Mouse (Mus musculus): ENCODE measurements around the gene Setdb1.
A peak's percentile ranks its signal among the peaks of the same experiment; 100 is the strongest.

Setdb1 gene

DNA sequence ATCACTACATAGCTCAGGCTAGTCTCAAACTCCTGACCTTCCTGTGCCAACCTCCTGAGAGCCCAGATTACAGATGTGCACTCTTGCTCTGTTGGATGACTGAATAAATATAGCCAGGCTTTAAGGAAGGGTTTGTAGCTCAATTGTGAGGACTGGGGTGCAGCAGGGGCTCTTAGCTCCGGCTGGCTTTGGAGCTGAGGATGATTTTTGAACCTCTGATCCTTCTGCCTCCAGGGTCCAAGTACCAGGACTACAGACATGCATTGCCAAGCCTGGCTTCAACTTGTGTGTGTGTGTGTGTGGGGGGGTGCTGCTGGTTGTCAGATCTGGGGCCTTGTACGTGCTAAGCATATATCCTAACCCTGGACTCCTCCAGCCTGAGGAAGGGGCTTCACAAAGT is 64.1 kb downstream of the Setdb1 start:
- DNase-seq (ENCODE audit: low spot score in 2 of 2): no peak

DNA sequence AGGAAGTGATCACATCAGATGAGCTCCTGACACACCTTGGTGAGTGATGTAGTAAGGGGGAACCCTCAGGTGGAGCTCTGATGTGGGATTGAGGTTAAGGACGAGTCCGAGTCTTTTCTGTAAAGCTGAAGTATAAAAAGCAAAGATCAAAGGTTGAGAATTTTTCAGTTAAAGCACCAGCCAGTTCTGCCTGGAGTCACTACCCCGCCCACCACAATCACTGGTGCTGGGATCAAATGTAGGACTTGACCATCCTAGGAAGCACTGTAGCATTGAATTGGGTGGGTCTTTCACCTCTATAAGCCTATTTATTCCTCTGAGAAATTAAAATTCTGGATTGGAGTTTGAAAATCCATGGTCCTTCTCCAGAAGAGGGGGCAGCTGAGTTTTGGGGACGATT is 66.0 kb downstream of the Setdb1 start:
- no peak for DNase-seq (ENCODE audit: low spot score in 2 of 2)

GRCm38 (mm10) chr3:95290156-95290555 is 66.8 kb downstream of the Setdb1 start:
- DNase-seq (ENCODE audit: low spot score in 2 of 2): no peak

- DNase-seq (ENCODE audit: low spot score in 2 of 2): no peak
Measured at GRCm38 (mm10) chr3:95289419-95289818, 67.6 kb downstream of the Setdb1 start.

DNA sequence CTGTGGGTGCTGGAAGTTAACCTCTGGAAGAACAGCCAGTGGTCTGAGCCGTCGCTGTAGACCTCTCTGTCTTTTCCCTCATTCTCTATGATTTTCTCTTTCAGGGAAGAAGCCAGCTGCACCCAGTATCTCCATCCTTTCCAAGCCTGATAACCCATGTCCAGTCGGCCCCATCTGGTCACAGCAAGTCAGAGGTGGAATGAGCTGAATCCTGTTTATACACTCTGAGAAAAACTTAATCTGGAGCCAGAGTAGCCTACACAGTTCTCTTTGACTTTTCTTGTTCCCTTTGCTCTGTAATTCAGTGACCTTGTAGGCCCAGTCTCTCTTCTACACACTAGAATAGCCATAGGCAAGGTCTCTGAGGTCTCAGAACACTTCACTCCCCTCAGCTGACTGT is 69.5 kb downstream of the Setdb1 start:
- DNase-seq (ENCODE audit: low spot score in 2 of 2): no peak

- DNase-seq (ENCODE audit: low spot score in 2 of 2): no peak
Measured at GRCm38 (mm10) chr3:95286510-95286909, 70.5 kb downstream of the Setdb1 start.

DNA sequence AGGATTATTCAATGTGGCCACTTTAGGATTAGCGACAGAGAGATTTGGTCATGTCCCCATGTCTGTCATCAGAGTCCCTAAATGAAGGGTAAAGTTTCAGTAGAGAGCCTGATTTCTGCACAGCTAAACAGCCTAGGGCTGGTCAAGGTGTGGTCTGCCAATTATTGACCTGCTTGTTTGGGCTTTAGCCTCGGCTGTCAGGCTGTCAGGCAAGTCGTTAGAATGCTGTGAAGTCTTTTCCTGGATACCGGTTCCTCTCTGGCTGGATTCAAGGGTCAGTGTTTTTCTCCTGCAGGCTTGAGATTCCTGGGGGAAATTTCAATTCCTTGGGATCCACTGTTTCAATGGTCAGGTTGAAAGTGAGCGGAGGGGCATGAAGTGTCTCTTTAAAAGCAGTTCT is 71.0 kb downstream of the Setdb1 start:
- no peak for DNase-seq (ENCODE audit: low spot score in 2 of 2)

GRCm38 (mm10) chr3:95285390-95285789 is 71.6 kb downstream of the Setdb1 start:
- no peak for DNase-seq (ENCODE audit: low spot score in 2 of 2)

DNA sequence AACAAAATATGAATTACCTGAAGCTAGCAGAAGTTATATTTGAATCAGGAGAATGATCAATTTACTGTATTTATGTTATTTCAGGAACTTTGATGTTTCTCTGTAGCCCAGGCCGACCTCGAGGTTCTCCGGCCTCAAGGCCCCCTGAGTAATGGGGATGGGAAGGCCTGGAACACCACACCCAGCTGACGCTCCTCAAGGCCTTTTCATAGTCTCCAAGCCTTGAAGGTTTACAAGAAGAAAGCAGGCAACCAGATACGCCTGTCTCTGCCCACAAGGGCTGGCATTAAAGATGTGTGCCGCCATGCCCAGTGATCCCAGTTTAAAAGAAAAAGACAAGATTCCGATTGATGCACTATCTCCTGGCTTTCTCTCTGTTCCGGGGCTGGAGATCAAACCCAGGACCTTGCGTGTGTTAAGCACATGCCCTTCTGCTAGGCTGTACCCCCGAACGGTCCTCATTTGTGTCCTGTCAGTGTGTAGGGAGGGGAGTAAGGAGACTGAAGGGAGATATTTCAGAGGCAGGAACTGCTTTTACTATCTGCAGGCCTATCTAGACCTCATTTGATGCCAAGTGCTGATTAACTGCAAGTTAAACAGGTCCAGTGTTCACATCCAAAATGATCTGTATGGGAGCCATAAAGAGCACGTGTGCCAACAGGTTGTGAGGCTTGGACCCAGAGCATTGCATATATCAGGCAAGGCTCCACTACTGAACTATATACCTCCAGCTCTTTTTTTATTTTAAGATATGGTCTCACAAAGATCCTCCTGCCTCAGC is 72.3 kb downstream of the Setdb1 start:
- no peak for DNase-seq (ENCODE audit: low spot score in 2 of 2)

- no peak for DNase-seq (ENCODE audit: low spot score in 2 of 2)
Measured at GRCm38 (mm10) chr3:95284062-95284461, 72.9 kb downstream of the Setdb1 start.

- no peak for DNase-seq (ENCODE audit: low spot score in 2 of 2)
Measured at GRCm38 (mm10) chr3:95283589-95283941, 73.4 kb downstream of the Setdb1 start.

DNA sequence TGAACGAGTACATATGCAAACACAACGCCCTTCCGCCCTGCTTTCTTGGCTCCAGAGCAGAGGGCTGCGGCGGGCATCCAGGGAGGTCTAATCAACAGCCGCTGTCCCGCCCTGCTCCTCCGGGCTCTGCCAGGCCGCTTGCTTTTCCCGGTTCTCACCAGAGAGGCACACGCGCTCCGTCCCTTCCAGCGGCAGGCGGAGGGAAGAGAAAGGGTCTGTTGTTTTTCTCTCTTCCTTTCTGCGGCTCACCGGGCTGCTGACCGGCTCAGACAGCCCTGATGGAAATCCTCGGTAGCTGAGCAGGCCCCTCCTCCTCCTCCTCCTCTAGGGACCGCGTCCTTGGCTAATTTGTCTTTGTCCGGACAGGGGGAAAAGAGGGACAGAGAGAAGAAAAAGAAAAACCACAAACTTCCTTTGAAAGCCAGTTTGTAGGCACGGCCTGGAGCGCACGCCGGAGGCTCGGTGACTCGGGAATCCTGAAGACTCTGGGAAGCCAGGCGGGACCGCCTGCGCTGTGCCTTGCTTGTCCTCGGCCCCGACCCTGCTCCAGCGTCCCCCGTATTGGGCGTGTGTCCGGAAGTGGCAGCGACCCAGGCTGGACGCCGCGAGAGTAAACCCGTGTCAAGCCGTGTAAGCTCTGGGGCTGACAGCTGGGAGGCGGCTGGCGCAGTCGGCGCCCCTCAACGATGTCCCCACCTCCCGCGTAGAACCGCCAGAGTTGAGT is 74.0 kb downstream of the Setdb1 start:
- DNase-seq (ENCODE audit: low spot score in 2 of 2): peak; percentile 47 to 64

DNA sequence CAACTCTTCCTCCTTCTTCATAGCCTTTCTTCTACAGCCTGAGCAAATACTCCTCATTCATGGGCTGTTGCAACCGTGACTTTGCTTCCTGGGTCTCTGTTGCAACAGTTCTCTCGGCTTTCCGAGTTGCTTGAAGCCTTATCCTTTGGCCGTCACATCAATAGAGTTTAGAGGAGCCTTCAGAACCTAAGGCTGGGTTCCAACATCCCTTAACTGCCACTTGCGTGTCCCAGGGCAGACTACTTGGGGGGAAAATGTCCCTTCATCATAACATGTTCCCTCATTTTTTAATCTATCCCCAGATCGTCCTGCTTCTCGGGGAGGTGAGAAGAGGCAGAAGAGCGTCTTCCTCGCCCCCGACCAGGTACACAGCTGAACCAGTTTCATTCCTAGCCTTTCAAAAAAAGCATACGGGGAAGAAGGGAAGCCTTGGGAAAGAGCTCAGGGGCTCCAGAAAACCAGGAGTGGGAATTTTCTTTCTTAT is 74.6 kb downstream of the Setdb1 start:
- DNase-seq (ENCODE audit: low spot score in 2 of 2): no peak

- peak; percentile 95 to 98 for DNase-seq (ENCODE audit: low spot score in 2 of 2)
Measured at GRCm38 (mm10) chr3:95281216-95282126, 75.5 kb downstream of the Setdb1 start, which contains the start of the genes Mindy1 and Prune1. Gene Mindy1, plus strand, starts transcription at chr3:95281345. Gene Prune1, minus strand, starts transcription at chr3:95282076.

DNA sequence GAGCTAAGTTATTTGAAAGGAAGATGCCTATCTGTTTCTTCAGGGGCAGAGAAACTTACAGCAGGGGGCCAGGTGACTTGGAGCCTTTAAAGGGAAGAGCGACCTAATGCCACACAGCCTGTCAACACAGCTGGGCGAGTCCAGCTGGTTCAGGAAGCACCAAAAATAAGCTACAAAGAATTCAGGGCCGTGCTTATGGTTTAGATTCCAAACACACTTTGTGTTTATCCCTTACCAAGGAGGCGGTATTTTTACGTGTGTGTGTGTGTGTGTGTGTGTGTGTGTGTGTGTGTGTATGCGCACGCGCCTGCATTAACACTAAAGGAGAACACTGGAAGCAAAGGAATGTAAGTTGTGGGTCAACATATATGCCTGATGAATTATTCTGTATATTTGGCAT is 76.3 kb downstream of the Setdb1 start:
- no peak for DNase-seq (ENCODE audit: low spot score in 2 of 2)

GRCm38 (mm10) chr3:95277149-95277551 is 79.9 kb downstream of the Setdb1 start:
- DNase-seq (ENCODE audit: low spot score in 2 of 2): no peak

GRCm38 (mm10) chr3:95276428-95276934 is 80.5 kb downstream of the Setdb1 start:
- DNase-seq (ENCODE audit: low spot score in 2 of 2): no peak

DNA sequence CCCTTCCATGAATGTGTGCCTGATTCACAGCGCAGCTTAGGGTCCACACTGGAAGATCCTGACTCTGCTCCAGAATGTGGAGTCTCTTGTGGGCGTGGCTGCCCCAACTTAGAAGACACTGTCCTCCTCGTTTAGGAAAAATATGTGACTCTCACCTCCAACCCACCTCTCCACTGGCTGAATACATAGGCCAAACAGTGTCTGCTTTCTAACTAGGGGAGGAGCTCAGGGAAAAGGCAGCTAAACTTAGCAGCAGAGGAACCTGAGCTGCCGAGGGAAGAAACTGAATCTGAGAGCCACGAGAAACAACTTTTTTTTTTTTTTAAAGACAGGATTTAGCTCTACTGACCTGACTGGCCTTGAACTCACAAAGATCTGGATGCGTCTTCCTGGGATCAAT is 81.8 kb downstream of the Setdb1 start:
- no peak for DNase-seq (ENCODE audit: low spot score in 2 of 2)

- DNase-seq (ENCODE audit: low spot score in 2 of 2): no peak
Measured at GRCm38 (mm10) chr3:95274453-95274852, 82.5 kb downstream of the Setdb1 start.

All from frontal cortex, postnatal 25 days (tissue).